Mouse (Mus musculus) thymus, adult 2 months (tissue): Measurements from ENCODE around the gene Zfr2.

Source experiments
- CTCF ChIP-seq: fragments of 200-500 bp; IDR thresholded peaks from 2 replicates; pipeline ENCODE4 v1.5.1; 2012; ENCODE audit warnings: mild to moderate bottlenecking, control low read depth, low read length, moderate library complexity, borderline replicate concordance; ENCODE audit not compliant: control insufficient read depth, poor library complexity, insufficient read depth; ENCODE audit errors: extremely low read depth
- POLR2A ChIP-seq: fragments of 200-500 bp; IDR thresholded peaks from 2 replicates; pipeline ENCODE4 v1.6.1; 2012; ENCODE audit warnings: mild to moderate bottlenecking, low read length, control low read depth, moderate library complexity; ENCODE audit not compliant: control insufficient read depth, poor library complexity, insufficient read depth; ENCODE audit errors: extremely low read depth

- TF ChIP-seq CTCF (no peak), POLR2A (no peak)
Observed at GRCm38 (mm10) chr10:81198990-81199389, 34.0 kb upstream of the Zfr2 start.
